20 mouse cellular contexts compared by ENCODE assay signal in genomic region chr10:120164931-120165792, GRCm38 (mm10). TPM values are rescaled to one million over a fixed set of nuclear protein-coding genes. Genes with fewer than 3 reads are reported as not detected.
DNase-seq lines count a peak whose midpoint lies in the region; ATAC-seq and TF ChIP-seq lines count a peak whose summit lies in the region.
"Had no signal": no experiment of that assay in that cellular context is flagged by ENCODE, and none has a peak within 500 bp of the region (broad histone marks: within the 10 kb centered on the region; RNA-seq: fewer than 3 reads in every experiment).

No protein-coding gene starts in this region.

- peak; percentile 9 for DNase-seq in forebrain, postnatal 0 days
- no peak for DNase-seq in forebrain, embryonic 14.5 days (ENCODE audit: low spot score)
- peak; percentile 10 for DNase-seq in retina, embryonic 14.5 days (ENCODE audit: low spot score)
- no peak for DNase-seq in retina, postnatal 1 day
- DNase-seq in R1 (ENCODE audit: low read depth, low spot score): peak; percentile 72
- DNase-seq in telencephalon, adult 2 months (ENCODE audit: low read depth, low spot score): peak; percentile 17
- DNase-seq in spleen, postnatal 36 days (ENCODE audit: low spot score in 2 of 2): no peak
- DNase-seq: adrenal gland, postnatal 10 days; cerebellum, adult 11 months; cerebellum, postnatal 10 days; gastrocnemius, postnatal 10 days; left cerebral cortex, postnatal 4 days; lung, adult 2 months had no signal

- 84% methylated on average over 19 of the region's 19 CpGs for WGBS in forebrain, postnatal 0 days
- 86% methylated on average over 19 of the region's 19 CpGs for WGBS in forebrain, embryonic 14.5 days

- TF ChIP-seq CTCF in forebrain, postnatal 0 days (IDR thresholded peaks at IDR 0.05; ENCODE audit: low read depth): no peak

- no peak overlapping the region for H3K27ac ChIP-seq in forebrain, postnatal 0 days (ENCODE audit: low read depth, low read length)
- no peak overlapping the region for H3K27ac ChIP-seq in forebrain, embryonic 14.5 days (ENCODE audit: low read depth, low read length)
- H3K27ac ChIP-seq: embryonic facial prominence, embryonic 12.5 days; heart, embryonic 15.5 days; hindbrain, postnatal 0 days; stomach, postnatal 0 days had no signal

- no peaks in the 10 kb centered on the region for H3K9me3 ChIP-seq in forebrain, postnatal 0 days (ENCODE audit: low read length)
- H3K9me3 ChIP-seq in forebrain, embryonic 14.5 days (replicated peaks; ENCODE audit: control insufficient read depth, low read length): no peaks in the 10 kb centered on the region
- H3K9me3 ChIP-seq: embryonic facial prominence, embryonic 12.5 days; heart, embryonic 15.5 days had no signal

- no peaks in the 10 kb centered on the region for H3K4me1 ChIP-seq in forebrain, postnatal 0 days (ENCODE audit: insufficient read depth)
- H3K4me1 ChIP-seq in forebrain, embryonic 14.5 days (ENCODE audit: control insufficient read depth, insufficient read depth, low read length): no peaks in the 10 kb centered on the region
- H3K4me1 ChIP-seq: embryonic facial prominence, embryonic 12.5 days; heart, embryonic 15.5 days had no signal

- no peak overlapping the region for H3K4me3 ChIP-seq in forebrain, postnatal 0 days (ENCODE audit: low read depth, low read length)
- H3K4me3 ChIP-seq in forebrain, embryonic 14.5 days (ENCODE audit: low read depth, low read length): no peak overlapping the region
- H3K4me3 ChIP-seq: embryonic facial prominence, embryonic 12.5 days; heart, embryonic 15.5 days had no signal

- H3K9ac ChIP-seq in forebrain, postnatal 0 days: no peak overlapping the region
- no peak overlapping the region for H3K9ac ChIP-seq in forebrain, embryonic 14.5 days (ENCODE audit: low read length)
- H3K9ac ChIP-seq: embryonic facial prominence, embryonic 12.5 days; heart, embryonic 15.5 days had no signal

- H3K4me2 ChIP-seq in forebrain, postnatal 0 days (ENCODE audit: low read depth): no peak overlapping the region
- no peak overlapping the region for H3K4me2 ChIP-seq in forebrain, embryonic 14.5 days (ENCODE audit: low read length)
- H3K4me2 ChIP-seq: embryonic facial prominence, embryonic 12.5 days; heart, embryonic 15.5 days; liver, embryonic 11.5 days had no signal

- peak; percentile 23; the same call in 1 of the 2 replicates for ATAC-seq in forebrain, postnatal 0 days
- no peak for ATAC-seq in forebrain, embryonic 14.5 days
- ATAC-seq: CD4-positive, CD25-positive, alpha-beta regulatory T cell, adult 4 months; hindbrain, postnatal 0 days; intestine, postnatal 0 days had no signal

- H3K36me3 ChIP-seq in forebrain, postnatal 0 days (ENCODE audit: insufficient read depth): no peaks in the 10 kb centered on the region
- H3K36me3 ChIP-seq in forebrain, embryonic 14.5 days (ENCODE audit: control insufficient read depth, insufficient read depth, low read length): no peaks in the 10 kb centered on the region
- H3K36me3 ChIP-seq: embryonic facial prominence, embryonic 12.5 days; heart, embryonic 15.5 days had no signal

- H3K27me3 ChIP-seq in forebrain, postnatal 0 days (ENCODE audit: insufficient read depth, low read length): no peaks in the 10 kb centered on the region
- H3K27me3 ChIP-seq in forebrain, embryonic 14.5 days (replicated peaks; ENCODE audit: control insufficient read depth, insufficient read depth, low read length): no peaks in the 10 kb centered on the region
- H3K27me3 ChIP-seq: embryonic facial prominence, embryonic 12.5 days; heart, embryonic 15.5 days had no signal

RNA-seq across cellular contexts. Expression of gene Tmbim4, which starts 36.2 kb away (rescaled TPM):
- total RNA-seq in forebrain, postnatal 0 days (2014; rRNA removed): 32.2 and 40.4 TPM in 2 replicates
- polyA plus RNA-seq in forebrain, postnatal 0 days (2015; fragmentation: Nextera tagmentation; extraction: Ambion mirVana): 100 and 115 TPM in 2 replicates
- 85.4 and 102 TPM in 2 replicates for polyA plus RNA-seq in forebrain, embryonic 14.5 days (2014; fragmentation: Nextera tagmentation; extraction: Ambion mirVana)

RNA-seq across cellular contexts. Expression of gene Irak3, which starts 36.8 kb away (rescaled TPM):
- total RNA-seq in forebrain, postnatal 0 days (2014; rRNA removed): 0.08 and 0.33 TPM in 2 replicates
- polyA plus RNA-seq in forebrain, postnatal 0 days (2015; fragmentation: Nextera tagmentation; extraction: Ambion mirVana): 0.13 and 0.28 TPM in 2 replicates
- polyA plus RNA-seq in forebrain, embryonic 14.5 days (2014; fragmentation: Nextera tagmentation; extraction: Ambion mirVana): 0.27 and 0.52 TPM in 2 replicates
- total RNA-seq: hindbrain, postnatal 0 days had no signal

RNA-seq across cellular contexts. Expression of gene Helb, which starts 52.4 kb away (rescaled TPM):
- total RNA-seq in forebrain, postnatal 0 days (2014; rRNA removed): 3.4 and 3.9 TPM in 2 replicates
- polyA plus RNA-seq in forebrain, postnatal 0 days (2015; fragmentation: Nextera tagmentation; extraction: Ambion mirVana): 1.4 and 2.1 TPM in 2 replicates
- 2.6 and 3.3 TPM in 2 replicates for polyA plus RNA-seq in forebrain, embryonic 14.5 days (2014; fragmentation: Nextera tagmentation; extraction: Ambion mirVana)

Comparison
In these comparisons a context has a peak if more than half of its experiments do, and no peak if none do; other contexts are left out.
1. DNase-seq: peak in forebrain, postnatal 0 days (single experiment), retina, embryonic 14.5 days (single experiment), R1 (single experiment) and telencephalon, adult 2 months (single experiment); none in forebrain, embryonic 14.5 days (single experiment), retina, postnatal 1 day (single experiment) and spleen, postnatal 36 days (0 of 2).